Mouse (Mus musculus): ENCODE measurements around the gene Slc25a5. TPM values are rescaled to one million over a fixed set of nuclear protein-coding genes. Genes with fewer than 3 reads are reported as not detected.
A peak's percentile ranks its signal among the peaks of the same experiment; 100 is the strongest.

The Slc25a5 gene
- polyA plus RNA-seq, 1 experiment from 2014 or later: 628 TPM

GRCm38 (mm10) chrX:36807360-36808317 is 12.2 kb downstream of the Slc25a5 start:
- Histone ChIP-seq H3K9ac (ENCODE audit: low read length) (no peak overlapping the region), H3K4me1 (ENCODE audit: control insufficient read depth, insufficient read depth, low read length) (no peaks in the 10 kb centered on the region), H3K27me3 (ENCODE audit: control insufficient read depth, insufficient read depth, low read length) (no peaks in the 10 kb centered on the region), H3K27ac (replicated peaks; ENCODE audit: low read depth, low read length) (no peak overlapping the region; the same call in 1 of the 2 replicates), H3K4me2 (ENCODE audit: low read depth, severe bottlenecking) (peak overlapping the region; percentile 37), H3K36me3 (ENCODE audit: control insufficient read depth, insufficient read depth, low read length) (no peaks in the 10 kb centered on the region), H3K9me3 (ENCODE audit: control insufficient read depth, low read length) (no peaks in the 10 kb centered on the region), H3K4me3 (ENCODE audit: low read depth, low read length) (peak overlapping the region; percentile 24)
- ATAC-seq (ENCODE audit: insufficient number of reproducible peaks, low FRiP score, low TSS enrichment, low read depth) (peak; percentile 89), DNase-seq (ENCODE audit: low spot score) (peak; percentile 90)
- 20% methylated on average over 45 of the region's 45 CpGs for WGBS

- ATAC-seq (ENCODE audit: insufficient number of reproducible peaks, low FRiP score, low TSS enrichment, low read depth): peak; percentile 19; the same call in 1 of the 2 replicates
- Histone ChIP-seq H3K9me3 (ENCODE audit: control insufficient read depth, low read length) (no peaks in the 10 kb centered on the region), H3K27me3 (ENCODE audit: control insufficient read depth, insufficient read depth, low read length) (no peaks in the 10 kb centered on the region), H3K4me3 (ENCODE audit: low read depth, low read length) (0 out of 2 replicates have a peak overlapping the region, but pooled peaks have one; percentile 24), H3K4me1 (ENCODE audit: control insufficient read depth, insufficient read depth, low read length) (no peaks in the 10 kb centered on the region), H3K27ac (replicated peaks; ENCODE audit: low read depth, low read length) (no peak overlapping the region; the same call in 1 of the 2 replicates), H3K9ac (ENCODE audit: low read length) (no peak overlapping the region), H3K4me2 (ENCODE audit: low read depth, severe bottlenecking) (peak overlapping the region; percentile 37; the same call in 1 of the 2 replicates), H3K36me3 (ENCODE audit: control insufficient read depth, insufficient read depth, low read length) (no peaks in the 10 kb centered on the region)
- DNase-seq (ENCODE audit: low spot score): no peak
- 72% methylated on average over 6 of the region's 6 CpGs for WGBS
Observed at GRCm38 (mm10) chrX:36808318-36808683, 12.8 kb downstream of the Slc25a5 start.

GRCm38 (mm10) chrX:36811377-36811776 is 15.9 kb downstream of the Slc25a5 start:
- Histone ChIP-seq H3K4me1 (ENCODE audit: control insufficient read depth, insufficient read depth, low read length) (no peaks in the 10 kb centered on the region), H3K27ac (replicated peaks; ENCODE audit: low read depth, low read length) (no peak overlapping the region), H3K36me3 (ENCODE audit: control insufficient read depth, insufficient read depth, low read length) (no peaks in the 10 kb centered on the region), H3K4me2 (ENCODE audit: low read depth, severe bottlenecking) (no peak overlapping the region), H3K4me3 (ENCODE audit: low read depth, low read length) (no peak overlapping the region), H3K27me3 (ENCODE audit: control insufficient read depth, insufficient read depth, low read length) (no peaks in the 10 kb centered on the region), H3K9me3 (ENCODE audit: control insufficient read depth, low read length) (no peaks in the 10 kb centered on the region), H3K9ac (ENCODE audit: low read length) (no peak overlapping the region)
- WGBS: 58% methylated on average over 5 of the region's 5 CpGs
- DNase-seq (ENCODE audit: low spot score): no peak
- ATAC-seq (ENCODE audit: insufficient number of reproducible peaks, low FRiP score, low TSS enrichment, low read depth): no peak

DNA sequence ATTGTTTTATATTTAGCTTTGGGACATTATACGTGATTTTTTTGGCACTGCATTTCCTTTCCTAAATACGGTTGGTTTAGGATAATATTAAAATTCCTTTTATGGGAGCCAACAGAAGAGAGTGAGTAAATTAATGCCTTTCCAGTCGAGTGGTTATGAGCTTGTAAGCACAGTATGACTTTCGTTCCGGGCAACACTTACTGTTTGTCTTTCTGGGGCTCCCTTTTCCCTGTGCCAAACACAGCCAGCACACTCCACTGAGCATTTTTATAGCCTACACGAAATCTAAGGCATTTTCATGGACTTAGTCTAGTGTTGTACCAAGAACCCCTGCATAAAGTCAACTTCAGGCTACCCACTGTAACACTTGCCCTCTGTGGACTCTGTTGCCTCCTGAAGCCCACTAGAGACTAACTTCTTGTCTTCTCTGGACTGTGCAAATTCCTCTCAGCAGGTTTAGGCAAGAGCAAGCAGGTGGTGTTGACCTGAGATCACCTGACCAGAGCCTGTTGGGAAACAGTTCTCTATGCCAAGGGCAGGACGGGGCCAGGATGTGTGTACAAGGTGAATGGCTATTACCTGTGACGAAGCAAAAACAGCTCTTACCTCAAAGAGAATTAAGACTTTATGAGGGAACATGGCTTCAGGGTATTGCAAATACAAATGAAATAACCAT is 18.8 kb downstream of the Slc25a5 start:
- Histone ChIP-seq H3K4me1 (ENCODE audit: control insufficient read depth, insufficient read depth, low read length) (0 out of 2 replicates have a peak, but pooled peaks cover 2% of the 10 kb centered on the region), H3K9ac (ENCODE audit: low read length) (no peak overlapping the region), H3K9me3 (ENCODE audit: control insufficient read depth, low read length) (no peaks in the 10 kb centered on the region), H3K27ac (replicated peaks; ENCODE audit: low read depth, low read length) (no peak overlapping the region), H3K4me3 (ENCODE audit: low read depth, low read length) (no peak overlapping the region), H3K4me2 (ENCODE audit: low read depth, severe bottlenecking) (no peak overlapping the region), H3K27me3 (ENCODE audit: control insufficient read depth, insufficient read depth, low read length) (no peaks in the 10 kb centered on the region), H3K36me3 (ENCODE audit: control insufficient read depth, insufficient read depth, low read length) (no peaks in the 10 kb centered on the region)
- WGBS: 80% methylated on average over 8 of the region's 8 CpGs
- ATAC-seq (ENCODE audit: insufficient number of reproducible peaks, low FRiP score, low TSS enrichment, low read depth) (no peak), DNase-seq (ENCODE audit: low spot score) (no peak)

- Histone ChIP-seq H3K9me3 (ENCODE audit: control insufficient read depth, low read length) (no peaks in the 10 kb centered on the region), H3K4me3 (ENCODE audit: low read depth, low read length) (no peak overlapping the region), H3K27ac (replicated peaks; ENCODE audit: low read depth, low read length) (no peak overlapping the region), H3K36me3 (ENCODE audit: control insufficient read depth, insufficient read depth, low read length) (no peaks in the 10 kb centered on the region), H3K27me3 (ENCODE audit: control insufficient read depth, insufficient read depth, low read length) (no peaks in the 10 kb centered on the region), H3K4me1 (ENCODE audit: control insufficient read depth, insufficient read depth, low read length) (0 out of 2 replicates have a peak, but pooled peaks cover 2% of the 10 kb centered on the region), H3K4me2 (ENCODE audit: low read depth, severe bottlenecking) (no peak overlapping the region), H3K9ac (ENCODE audit: low read length) (no peak overlapping the region)
- no peak for DNase-seq (ENCODE audit: low spot score)
- ATAC-seq (ENCODE audit: insufficient number of reproducible peaks, low FRiP score, low TSS enrichment, low read depth): no peak
- 88% methylated on average over 4 of the region's 4 CpGs for WGBS
Observed at GRCm38 (mm10) chrX:36815022-36815421, 19.6 kb downstream of the Slc25a5 start.

DNA sequence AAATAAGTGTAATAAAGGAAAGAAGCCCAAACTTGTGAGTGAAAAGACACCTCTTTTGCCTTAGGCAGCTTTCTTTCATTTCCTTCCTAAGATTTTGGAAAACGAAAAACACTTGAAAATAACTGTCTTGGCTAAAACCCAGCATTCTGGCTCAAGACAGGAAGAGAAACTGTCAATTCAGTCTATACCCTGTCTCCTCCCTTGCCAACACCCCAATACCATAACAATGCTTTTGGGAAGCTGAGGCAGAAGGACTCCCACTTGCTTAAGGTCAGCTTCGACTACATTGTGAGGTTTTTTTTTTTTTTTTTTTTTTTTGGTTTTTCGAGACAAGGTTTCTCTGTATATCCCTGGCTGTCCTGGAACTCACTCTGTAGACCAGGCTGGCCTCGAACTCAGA is 20.0 kb downstream of the Slc25a5 start:
- H3K9me3 ChIP-seq (ENCODE audit: control insufficient read depth, low read length): no peaks in the 10 kb centered on the region
- no peak overlapping the region for H3K4me2 ChIP-seq (ENCODE audit: low read depth, severe bottlenecking)
- no peaks in the 10 kb centered on the region for H3K36me3 ChIP-seq (ENCODE audit: control insufficient read depth, insufficient read depth, low read length)
- no peak overlapping the region for H3K4me3 ChIP-seq (ENCODE audit: low read depth, low read length)
- H3K9ac ChIP-seq (ENCODE audit: low read length): no peak overlapping the region
- H3K4me1 ChIP-seq (ENCODE audit: control insufficient read depth, insufficient read depth, low read length): 0 out of 2 replicates have a peak, but pooled peaks cover 2% of the 10 kb centered on the region
- 83% methylated on average over 2 of the region's 4 CpGs for WGBS
- no peak for DNase-seq (ENCODE audit: low spot score)
- ATAC-seq (ENCODE audit: insufficient number of reproducible peaks, low FRiP score, low TSS enrichment, low read depth): no peak
- no peaks in the 10 kb centered on the region for H3K27me3 ChIP-seq (ENCODE audit: control insufficient read depth, insufficient read depth, low read length)
- no peak overlapping the region for H3K27ac ChIP-seq (replicated peaks; ENCODE audit: low read depth, low read length)

DNA sequence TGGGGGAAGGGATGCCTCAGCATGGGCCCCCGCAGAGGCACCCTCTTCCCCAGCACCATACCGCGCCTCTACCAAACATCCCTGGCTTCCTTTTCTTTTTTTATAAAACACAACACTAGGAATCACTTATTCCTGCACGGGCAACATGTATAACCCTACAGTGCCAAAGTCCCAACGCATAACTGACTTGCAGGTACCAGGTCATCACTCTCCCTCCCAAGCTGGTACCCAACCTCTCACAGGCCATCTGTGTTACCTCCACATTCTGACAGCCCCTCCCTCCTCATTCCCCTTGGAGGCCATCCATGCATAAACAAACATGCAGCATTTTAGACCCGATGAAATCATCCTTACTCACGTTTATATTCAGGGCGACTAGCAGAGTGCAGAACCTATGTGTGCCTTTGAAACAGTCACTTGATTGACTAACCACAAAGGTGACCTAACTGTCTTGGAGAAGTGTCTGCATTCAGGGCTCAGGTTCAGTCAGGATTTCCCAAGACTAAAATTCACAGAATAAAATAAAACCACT is 21.0 kb downstream of the Slc25a5 start:
- 26% methylated on average over 8 of the region's 8 CpGs for WGBS
- Histone ChIP-seq H3K27ac (replicated peaks; ENCODE audit: low read depth, low read length) (peak overlapping the region; percentile 65), H3K4me1 (ENCODE audit: control insufficient read depth, insufficient read depth, low read length) (0 out of 2 replicates have a peak, but pooled peaks cover 2% of the 10 kb centered on the region), H3K4me2 (ENCODE audit: low read depth, severe bottlenecking) (peak overlapping the region; percentile 33; the same call in 1 of the 2 replicates), H3K27me3 (ENCODE audit: control insufficient read depth, insufficient read depth, low read length) (no peaks in the 10 kb centered on the region), H3K36me3 (ENCODE audit: control insufficient read depth, insufficient read depth, low read length) (no peaks in the 10 kb centered on the region), H3K9ac (ENCODE audit: low read length) (no peak overlapping the region), H3K9me3 (ENCODE audit: control insufficient read depth, low read length) (no peaks in the 10 kb centered on the region), H3K4me3 (ENCODE audit: low read depth, low read length) (no peak overlapping the region)
- ATAC-seq (ENCODE audit: insufficient number of reproducible peaks, low FRiP score, low TSS enrichment, low read depth) (peak; percentile 26; the same call in 1 of the 2 replicates), DNase-seq (ENCODE audit: low spot score) (no peak)

DNA sequence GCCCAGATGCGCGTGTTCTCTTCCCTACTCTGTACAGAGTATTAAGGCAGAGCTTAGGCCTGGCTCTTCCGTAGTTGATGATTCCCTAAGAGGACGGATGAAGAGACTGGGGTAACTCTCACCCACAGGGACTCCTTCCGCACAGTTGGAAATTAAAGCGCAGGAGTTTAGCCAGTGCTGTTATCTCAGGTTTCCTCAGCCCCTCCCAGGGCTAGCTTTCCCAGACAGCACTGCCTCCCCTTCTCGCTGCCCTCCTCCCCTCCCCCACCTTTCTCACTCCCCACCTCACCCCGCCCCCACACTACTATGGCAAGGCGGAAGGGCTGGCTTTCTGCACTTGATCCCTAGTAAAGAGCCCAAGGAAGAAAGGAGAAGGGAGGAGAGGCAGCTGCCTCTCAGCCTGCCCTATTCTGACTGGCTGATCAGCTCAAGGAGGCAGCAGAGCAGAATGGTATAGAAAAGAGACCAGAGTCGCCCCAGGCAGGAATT is 21.5 kb downstream of the Slc25a5 start:
- Histone ChIP-seq H3K27ac (replicated peaks; ENCODE audit: low read depth, low read length) (peak overlapping the region; percentile 65), H3K4me3 (ENCODE audit: low read depth, low read length) (no peak overlapping the region; the same call in 1 of the 2 replicates)

More for the DNA sequence above, 21.5 kb downstream of the Slc25a5 start:
- WGBS: 10% methylated on average over 9 of the region's 10 CpGs
- H3K9ac ChIP-seq (ENCODE audit: low read length): peak overlapping the region; percentile 22; the same call in 1 of the 2 replicates
- H3K4me1 ChIP-seq (ENCODE audit: control insufficient read depth, insufficient read depth, low read length): 0 out of 2 replicates have a peak, but pooled peaks cover 2% of the 10 kb centered on the region
- H3K4me2 ChIP-seq (ENCODE audit: low read depth, severe bottlenecking): peak overlapping the region; percentile 33
- no peaks in the 10 kb centered on the region for H3K36me3 ChIP-seq (ENCODE audit: control insufficient read depth, insufficient read depth, low read length)
- H3K27me3 ChIP-seq (ENCODE audit: control insufficient read depth, insufficient read depth, low read length): no peaks in the 10 kb centered on the region
- peak; percentile 93 for ATAC-seq (ENCODE audit: insufficient number of reproducible peaks, low FRiP score, low TSS enrichment, low read depth)
- H3K9me3 ChIP-seq (ENCODE audit: control insufficient read depth, low read length): no peaks in the 10 kb centered on the region
- DNase-seq (ENCODE audit: low spot score): peak; percentile 70
